Mouse (Mus musculus) CD4-positive, CD25-positive, alpha-beta regulatory T cell, adult 9 weeks (primary cell): Measurements from ENCODE around the gene Casp14. TPM values are rescaled to one million over a fixed set of nuclear protein-coding genes. Genes with fewer than 3 reads are reported as not detected.

Experiments
- polyA plus RNA-seq: library from polyadenylated mRNA; unstranded; fragments of 100-300 nt; shearing (Covaris generic); gene quantifications from one replicate; pipeline ENCODE4 v1.2.1, GENCODE M21; 2017

Casp14 gene
- not detected for polyA plus RNA-seq

DNA sequence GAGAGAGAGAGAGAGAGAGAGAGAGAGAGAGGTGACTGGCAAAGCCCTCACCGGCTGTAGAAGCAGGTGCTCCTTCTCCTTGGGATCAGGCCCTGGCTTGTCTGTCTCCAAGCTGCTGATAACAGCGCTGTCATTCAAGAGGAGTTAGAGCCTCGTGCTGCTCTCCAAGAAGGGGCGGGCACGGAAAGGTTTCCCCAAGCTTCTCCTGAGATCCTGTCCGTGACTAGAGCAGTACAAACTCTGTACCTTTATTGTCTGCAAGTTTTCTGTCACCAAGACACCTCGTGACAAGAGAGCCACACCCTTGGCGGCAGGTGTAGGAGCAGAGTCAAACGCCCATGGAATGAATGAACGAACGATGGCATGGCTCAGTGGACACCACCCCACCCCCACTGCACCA, at the start of gene Casp14:
TSS of gene Casp14 (minus strand) at position 239 of the 400 bp plus-strand sequence.

GRCm38 (mm10) chr10:78752452-78753191, 34.5 kb upstream of the Casp14 start, which contains the start of gene Ccdc105:
Gene Ccdc105, minus strand, starts transcription at chr10:78753065.

Other genes starting within 250 kb of the Casp14 start
- not detected for gene Olfr1358, start 200.9 kb downstream of the Casp14 start, polyA plus RNA-seq
- gene Ilvbl, start 143.9 kb downstream of the Casp14 start, polyA plus RNA-seq: 115 TPM
- 1.3 TPM for gene Syde1, start 126.3 kb downstream of the Casp14 start, polyA plus RNA-seq
- not detected for gene Olfr1357, start 100.2 kb downstream of the Casp14 start, polyA plus RNA-seq
- not detected for gene Ccdc105, start 34.8 kb upstream of the Casp14 start, polyA plus RNA-seq
- not detected for gene Slc1a6, start 62.2 kb upstream of the Casp14 start, polyA plus RNA-seq
- gene Olfr1356, start 133.9 kb upstream of the Casp14 start, polyA plus RNA-seq: not detected
- gene Olfr1355, start 157.2 kb upstream of the Casp14 start, polyA plus RNA-seq: not detected
- gene Olfr1354, start 194.9 kb upstream of the Casp14 start, polyA plus RNA-seq: not detected
- not detected for gene Olfr8, start 232.3 kb upstream of the Casp14 start, polyA plus RNA-seq
- gene Olfr1353, start 245.0 kb upstream of the Casp14 start, polyA plus RNA-seq: not detected